Mouse (Mus musculus): ENCODE data around the gene Cnnm2. TPM values are rescaled to one million over a fixed set of nuclear protein-coding genes. Genes with fewer than 3 reads are reported as not detected.

Cnnm2 gene
- polyA plus RNA-seq, 1 experiment from 2014 or later: 4.1 TPM

- no peak overlapping the region for H3K4me3 ChIP-seq (replicated peaks)
- no peak for ATAC-seq (ENCODE audit: insufficient number of reproducible peaks, low FRiP score, low TSS enrichment, low read depth)
- H3K9me3 ChIP-seq (replicated peaks): no peaks in the 10 kb centered on the region
- 74% methylated on average over 14 of the region's 14 CpGs for WGBS
- H3K9ac ChIP-seq: no peak overlapping the region
- H3K27me3 ChIP-seq: no peaks in the 10 kb centered on the region
- H3K36me3 ChIP-seq: peaks cover 74% of the 10 kb centered on the region
- H3K27ac ChIP-seq (replicated peaks): no peak overlapping the region
- H3K4me2 ChIP-seq (replicated peaks): no peak overlapping the region
- no peaks in the 10 kb centered on the region for H3K4me1 ChIP-seq
Measured at GRCm38 (mm10) chr19:46887811-46888527, 126.6 kb downstream of the Cnnm2 start.

GRCm38 (mm10) chr19:46889666-46890065 is 128.3 kb downstream of the Cnnm2 start:
- Histone ChIP-seq H3K27ac (replicated peaks) (no peak overlapping the region), H3K9me3 (replicated peaks) (no peaks in the 10 kb centered on the region), H3K27me3 (no peaks in the 10 kb centered on the region), H3K9ac (no peak overlapping the region), H3K4me3 (replicated peaks) (no peak overlapping the region), H3K36me3 (peaks cover 64% of the 10 kb centered on the region), H3K4me2 (replicated peaks) (no peak overlapping the region), H3K4me1 (no peaks in the 10 kb centered on the region)
- no peak for ATAC-seq (ENCODE audit: insufficient number of reproducible peaks, low FRiP score, low TSS enrichment, low read depth)
- 92% methylated on average over 8 of the region's 8 CpGs for WGBS

GRCm38 (mm10) chr19:46890657-46891056 is 129.3 kb downstream of the Cnnm2 start:
- WGBS: 93% methylated on average over 8 of the region's 8 CpGs
- Histone ChIP-seq H3K36me3 (peaks cover 66% of the 10 kb centered on the region), H3K4me2 (replicated peaks) (no peak overlapping the region), H3K4me1 (no peaks in the 10 kb centered on the region), H3K9ac (no peak overlapping the region), H3K27me3 (no peaks in the 10 kb centered on the region), H3K27ac (replicated peaks) (no peak overlapping the region), H3K9me3 (replicated peaks) (no peaks in the 10 kb centered on the region), H3K4me3 (replicated peaks) (no peak overlapping the region)
- ATAC-seq (ENCODE audit: insufficient number of reproducible peaks, low FRiP score, low TSS enrichment, low read depth): no peak

GRCm38 (mm10) chr19:46892856-46893255 is 131.5 kb downstream of the Cnnm2 start:
- H3K36me3 ChIP-seq: peaks cover 58% of the 10 kb centered on the region
- ATAC-seq (ENCODE audit: insufficient number of reproducible peaks, low FRiP score, low TSS enrichment, low read depth): no peak
- H3K4me2 ChIP-seq (replicated peaks): no peak overlapping the region

GRCm38 (mm10) chr19:46893484-46893883 is 132.1 kb downstream of the Cnnm2 start:
- no peak for ATAC-seq (ENCODE audit: insufficient number of reproducible peaks, low FRiP score, low TSS enrichment, low read depth)
- no peak overlapping the region for H3K9ac ChIP-seq
- no peaks in the 10 kb centered on the region for H3K27me3 ChIP-seq
- H3K36me3 ChIP-seq: peaks cover 58% of the 10 kb centered on the region
- no peak overlapping the region for H3K27ac ChIP-seq (replicated peaks)
- no peak overlapping the region for H3K4me2 ChIP-seq (replicated peaks)
- H3K4me3 ChIP-seq (replicated peaks): no peak overlapping the region
- 88% methylated on average over 7 of the region's 7 CpGs for WGBS
- H3K4me1 ChIP-seq: no peaks in the 10 kb centered on the region
- no peaks in the 10 kb centered on the region for H3K9me3 ChIP-seq (replicated peaks)

More at GRCm38 (mm10) chr19:46892856-46893255, 131.5 kb downstream of the Cnnm2 start:
- H3K27me3 ChIP-seq: no peaks in the 10 kb centered on the region
- H3K9me3 ChIP-seq (replicated peaks): no peaks in the 10 kb centered on the region
- no peak overlapping the region for H3K9ac ChIP-seq
- H3K4me1 ChIP-seq: no peaks in the 10 kb centered on the region
- no peak overlapping the region for H3K27ac ChIP-seq (replicated peaks)
- H3K4me3 ChIP-seq (replicated peaks): no peak overlapping the region
- 75% methylated on average over 3 of the region's 3 CpGs for WGBS

- peaks cover 27% of the 10 kb centered on the region for H3K36me3 ChIP-seq
- no peaks in the 10 kb centered on the region for H3K9me3 ChIP-seq (replicated peaks)
- H3K4me3 ChIP-seq (replicated peaks): no peak overlapping the region
- H3K4me1 ChIP-seq: no peaks in the 10 kb centered on the region
- H3K27me3 ChIP-seq: no peaks in the 10 kb centered on the region
- WGBS: 91% methylated on average over 3 of the region's 3 CpGs
- no peak overlapping the region for H3K9ac ChIP-seq
- H3K27ac ChIP-seq (replicated peaks): no peak overlapping the region
- H3K4me2 ChIP-seq (replicated peaks): no peak overlapping the region
- ATAC-seq (ENCODE audit: insufficient number of reproducible peaks, low FRiP score, low TSS enrichment, low read depth): no peak
Measured at GRCm38 (mm10) chr19:46897135-46897534, 135.7 kb downstream of the Cnnm2 start.

GRCm38 (mm10) chr19:46898222-46898621 is 136.8 kb downstream of the Cnnm2 start:
- no peak for ATAC-seq (ENCODE audit: insufficient number of reproducible peaks, low FRiP score, low TSS enrichment, low read depth)
- Histone ChIP-seq H3K4me2 (replicated peaks) (no peak overlapping the region), H3K27ac (replicated peaks) (no peak overlapping the region), H3K4me3 (replicated peaks) (no peak overlapping the region), H3K27me3 (no peaks in the 10 kb centered on the region), H3K9ac (no peak overlapping the region), H3K36me3 (peaks cover 20% of the 10 kb centered on the region), H3K4me1 (no peaks in the 10 kb centered on the region), H3K9me3 (replicated peaks) (no peaks in the 10 kb centered on the region)
- 82% methylated on average over 5 of the region's 5 CpGs for WGBS

GRCm38 (mm10) chr19:46899306-46899705 is 137.9 kb downstream of the Cnnm2 start:
- no peak overlapping the region for H3K4me2 ChIP-seq (replicated peaks)
- no peaks in the 10 kb centered on the region for H3K9me3 ChIP-seq (replicated peaks)
- no peaks in the 10 kb centered on the region for H3K27me3 ChIP-seq
- H3K27ac ChIP-seq (replicated peaks): no peak overlapping the region
- peaks cover 26% of the 10 kb centered on the region for H3K36me3 ChIP-seq
- H3K4me3 ChIP-seq (replicated peaks): no peak overlapping the region
- WGBS: 54% methylated on average over 5 of the region's 5 CpGs
- H3K9ac ChIP-seq: no peak overlapping the region
- no peaks in the 10 kb centered on the region for H3K4me1 ChIP-seq
- ATAC-seq (ENCODE audit: insufficient number of reproducible peaks, low FRiP score, low TSS enrichment, low read depth): no peak

GRCm38 (mm10) chr19:46899871-46900270 is 138.5 kb downstream of the Cnnm2 start:
- Histone ChIP-seq H3K4me3 (replicated peaks) (no peak overlapping the region), H3K27me3 (no peaks in the 10 kb centered on the region), H3K4me1 (no peaks in the 10 kb centered on the region), H3K9ac (no peak overlapping the region), H3K9me3 (replicated peaks) (no peaks in the 10 kb centered on the region), H3K4me2 (replicated peaks) (no peak overlapping the region), H3K36me3 (peaks cover 25% of the 10 kb centered on the region), H3K27ac (replicated peaks) (no peak overlapping the region)
- ATAC-seq (ENCODE audit: insufficient number of reproducible peaks, low FRiP score, low TSS enrichment, low read depth): no peak
- WGBS: 63% methylated on average over 5 of the region's 5 CpGs

- Histone ChIP-seq H3K9me3 (replicated peaks) (no peaks in the 10 kb centered on the region), H3K4me3 (replicated peaks) (no peak overlapping the region), H3K4me2 (replicated peaks) (no peak overlapping the region), H3K9ac (no peak overlapping the region), H3K36me3 (peaks cover 23% of the 10 kb centered on the region), H3K27me3 (no peaks in the 10 kb centered on the region), H3K27ac (replicated peaks) (no peak overlapping the region), H3K4me1 (no peaks in the 10 kb centered on the region)
- WGBS: 94% methylated on average over 6 of the region's 6 CpGs
- no peak for ATAC-seq (ENCODE audit: insufficient number of reproducible peaks, low FRiP score, low TSS enrichment, low read depth)
Measured at GRCm38 (mm10) chr19:46900786-46901185, 139.4 kb downstream of the Cnnm2 start.

GRCm38 (mm10) chr19:46901323-46901722 is 139.9 kb downstream of the Cnnm2 start:
- no peaks in the 10 kb centered on the region for H3K27me3 ChIP-seq
- H3K36me3 ChIP-seq: peaks cover 23% of the 10 kb centered on the region
- no peak overlapping the region for H3K27ac ChIP-seq (replicated peaks)
- no peak overlapping the region for H3K4me3 ChIP-seq (replicated peaks)
- no peaks in the 10 kb centered on the region for H3K9me3 ChIP-seq (replicated peaks)
- no peak overlapping the region for H3K4me2 ChIP-seq (replicated peaks)
- no peaks in the 10 kb centered on the region for H3K4me1 ChIP-seq
- WGBS: 74% methylated on average over 5 of the region's 5 CpGs
- ATAC-seq (ENCODE audit: insufficient number of reproducible peaks, low FRiP score, low TSS enrichment, low read depth): no peak
- no peak overlapping the region for H3K9ac ChIP-seq

- H3K27me3 ChIP-seq: no peaks in the 10 kb centered on the region
- no peak overlapping the region for H3K4me2 ChIP-seq (replicated peaks)
- H3K9ac ChIP-seq: no peak overlapping the region
- 89% methylated on average over 5 of the region's 5 CpGs for WGBS
- no peaks in the 10 kb centered on the region for H3K4me1 ChIP-seq
- no peaks in the 10 kb centered on the region for H3K9me3 ChIP-seq (replicated peaks)
- no peak overlapping the region for H3K27ac ChIP-seq (replicated peaks)
- peaks cover 10% of the 10 kb centered on the region; the same call in 1 of the 2 replicates for H3K36me3 ChIP-seq
- no peak for ATAC-seq (ENCODE audit: insufficient number of reproducible peaks, low FRiP score, low TSS enrichment, low read depth)
- H3K4me3 ChIP-seq (replicated peaks): no peak overlapping the region
Measured at GRCm38 (mm10) chr19:46903379-46903778, 142.0 kb downstream of the Cnnm2 start.

Data from embryonic facial prominence, embryonic 15.5 days (tissue).